Mouse (Mus musculus): ENCODE measurements around the gene Tpbgl.

GRCm38 (mm10) chr7:99661571-99662230 lies 34.8 kb upstream of the Tpbgl start:
- TF ChIP-seq CTCF (IDR thresholded peaks at IDR 0.05; ENCODE audit: low read depth, low read length) (no peak), EP300 (IDR thresholded peaks at IDR 0.05; ENCODE audit: insufficient read depth, low read depth, low read length) (no peak), POLR2A (IDR thresholded peaks at IDR 0.05; ENCODE audit: insufficient read depth, low read length) (no peak)
